Mouse (Mus musculus) C2C12 (cell line): ENCODE results near the gene Efna5.

ENCODE experiments used
- CEBPB ChIP-seq: IDR thresholded peaks from one replicate; pipeline ENCODE4 v1.6.1; 2011; ENCODE audit warnings: low read depth, mild to moderate bottlenecking, control low read depth, moderate library complexity
- CTCF ChIP-seq: IDR thresholded peaks from one replicate; pipeline ENCODE4 v1.5.1; 2011; ENCODE audit not compliant: control insufficient read depth, insufficient read depth, insufficient read length
- FOSL1 ChIP-seq: IDR thresholded peaks from one replicate; pipeline ENCODE4 v1.8.0; 2011; ENCODE audit warnings: mild to moderate bottlenecking, low read length; ENCODE audit not compliant: poor library complexity, insufficient read depth, severe bottlenecking

- TF ChIP-seq CTCF (no peak), CEBPB (no peak), FOSL1 (no peak)
These were observed 311.0 kb downstream of the Efna5 start for GRCm38 (mm10) chr17:62570101-62570500.
